Mouse (Mus musculus): ENCODE measurements at regions not wholly inside any gene's neighbourhood (a gene's known extent, or its start where the extent isn't known, plus 50 kb on each side); places are given as distances from the start of the nearest gene placed in this dataset.

- TF ChIP-seq CTCF (conservative IDR thresholded peaks at IDR 0.05; ENCODE audit: insufficient read depth, insufficient read length, low read depth, low read length) (no peak), POLR2A (IDR thresholded peaks at IDR 0.05; ENCODE audit: low read depth, low read length) (no peak)
Observed at GRCm38 (mm10) chr2:170947236-170947635, 215.6 kb downstream of the Dok5 start.

Data from kidney, adult 2 months (tissue).